25 mouse cellular contexts compared by ENCODE assay signal in genomic region chr6:99620471-99620870, GRCm38 (mm10). TPM values are rescaled to one million over a fixed set of nuclear protein-coding genes. Genes with fewer than 3 reads are reported as not detected.
DNase-seq lines count a peak whose midpoint lies in the region; ATAC-seq and TF ChIP-seq lines count a peak whose summit lies in the region.
"Had no signal": no experiment of that assay in that cellular context is flagged by ENCODE, and none has a peak within 500 bp of the region (broad histone marks: within the 10 kb centered on the region; RNA-seq: fewer than 3 reads in every experiment).

No protein-coding gene starts in this region.

- TF ChIP-seq CTCF in embryonic fibroblast, embryonic 13.5 days (IDR thresholded peaks at IDR 0.05; ENCODE audit: borderline replicate concordance, insufficient read depth, low read length), result no peak

- H3K27ac ChIP-seq in kidney, embryonic 14.5 days (ENCODE audit: low read depth, low read length), result peak overlapping the region; percentile 73; the same call in 1 of the 2 replicates
- peak overlapping the region; percentile 54 for H3K27ac ChIP-seq in embryonic fibroblast, embryonic 13.5 days (ENCODE audit: insufficient read depth, low read length)
- H3K27ac ChIP-seq in limb, embryonic 12.5 days, result no peak overlapping the region; the same call in none of the 2 replicates
- H3K27ac ChIP-seq: forebrain, embryonic 10.5 days; gastrocnemius, adult 2 months; hindbrain, embryonic 13.5 days; kidney, postnatal 0 days; layer of hippocampus, adult 2 months; left cerebral cortex, adult 2 months; liver, embryonic 15.5 days; lung, embryonic 15.5 days had no signal

- H3K4me1 ChIP-seq in kidney, embryonic 14.5 days (ENCODE audit: control insufficient read depth, insufficient read depth, low read length), result peaks cover 20% of the 10 kb centered on the region
- H3K4me1 ChIP-seq in embryonic fibroblast, embryonic 13.5 days (ENCODE audit: control insufficient read depth, insufficient read depth, low read length), result peaks cover 11% of the 10 kb centered on the region
- peaks cover 77% of the 10 kb centered on the region for H3K4me1 ChIP-seq in limb, embryonic 12.5 days (replicated peaks)
- H3K4me1 ChIP-seq: liver, embryonic 15.5 days had no signal

- no peak overlapping the region for H3K4me2 ChIP-seq in kidney, embryonic 14.5 days (replicated peaks; ENCODE audit: low read depth, low read length)
- 0 out of 2 replicates have a peak overlapping the region, but pooled peaks have one; percentile 20 for H3K4me2 ChIP-seq in limb, embryonic 12.5 days
- H3K4me2 ChIP-seq: embryonic facial prominence, embryonic 12.5 days; heart, embryonic 11.5 days; hindbrain, embryonic 13.5 days; liver, embryonic 15.5 days; lung, embryonic 15.5 days had no signal

- intact Hi-C loops in gastrocnemius, postnatal 36 days (cut with DNase I), result loop anchor here (10.0 kb wide), 1 partner anchor 1516 kb away; no protein-coding TSS in a partner anchor

- no peak for TF ChIP-seq POLR2A in embryonic fibroblast, embryonic 13.5 days (IDR thresholded peaks at IDR 0.05; ENCODE audit: low read depth, low read length)

- 46% methylated on average over 7 of the region's 7 CpGs for WGBS in kidney, embryonic 14.5 days
- 44% methylated on average over 7 of the region's 7 CpGs for WGBS in limb, embryonic 12.5 days

- H3K27me3 ChIP-seq in kidney, embryonic 14.5 days (ENCODE audit: control insufficient read depth, insufficient read depth, low read length), result no peaks in the 10 kb centered on the region
- no peaks in the 10 kb centered on the region for H3K27me3 ChIP-seq in limb, embryonic 12.5 days
- H3K27me3 ChIP-seq: embryonic facial prominence, embryonic 12.5 days; liver, embryonic 15.5 days; lung, embryonic 15.5 days had no signal

- no peak overlapping the region for H3K4me3 ChIP-seq in kidney, embryonic 14.5 days (ENCODE audit: low read length)
- H3K4me3 ChIP-seq in embryonic fibroblast, embryonic 13.5 days (ENCODE audit: insufficient read depth, low read length), result no peak overlapping the region
- no peak overlapping the region for H3K4me3 ChIP-seq in limb, embryonic 12.5 days (replicated peaks)
- H3K4me3 ChIP-seq: embryonic facial prominence, embryonic 12.5 days; forebrain, embryonic 10.5 days; gastrocnemius, adult 2 months; hindbrain, embryonic 13.5 days; layer of hippocampus, adult 2 months; left cerebral cortex, adult 2 months; liver, embryonic 15.5 days; lung, embryonic 15.5 days had no signal

- no peak for DNase-seq in kidney, adult 9 months
- no peak for DNase-seq in urinary bladder, adult 18-20 months (ENCODE audit: low spot score in 2 of 2)
- DNase-seq in gastrocnemius, postnatal 36 days, result no peak
- DNase-seq: adrenal gland, postnatal 10 days; cerebellum, adult 8-10 months; cerebellum, postnatal 25 days; gastrocnemius, adult 2 months; heart, postnatal 36 days; midbrain, embryonic 14.5 days had no signal

- ATAC-seq in kidney, embryonic 14.5 days (ENCODE audit: low FRiP score, low TSS enrichment), result no peak
- ATAC-seq in limb, embryonic 12.5 days (ENCODE audit: insufficient number of reproducible peaks, insufficient read depth, low FRiP score, low TSS enrichment, low read depth), result no peak
- ATAC-seq in megakaryocyte progenitor cell, adult 5-6 weeks (replicated peaks; ENCODE audit: poor library complexity), result peak; percentile 73
- ATAC-seq: forebrain, embryonic 16.5 days; intestine, embryonic 16.5 days had no signal

- no peaks in the 10 kb centered on the region for H3K9me3 ChIP-seq in kidney, embryonic 14.5 days (ENCODE audit: control insufficient read depth, low read length)
- no peaks in the 10 kb centered on the region for H3K9me3 ChIP-seq in limb, embryonic 12.5 days
- H3K9me3 ChIP-seq: embryonic facial prominence, embryonic 12.5 days; forebrain, embryonic 10.5 days; hindbrain, embryonic 13.5 days; liver, embryonic 15.5 days; lung, embryonic 15.5 days had no signal

- H3K9ac ChIP-seq in kidney, embryonic 14.5 days (ENCODE audit: low read depth, low read length), result no peak overlapping the region
- no peak overlapping the region for H3K9ac ChIP-seq in limb, embryonic 12.5 days (replicated peaks)
- H3K9ac ChIP-seq: embryonic facial prominence, embryonic 12.5 days; hindbrain, embryonic 13.5 days; liver, embryonic 15.5 days; lung, embryonic 15.5 days had no signal

- no peaks in the 10 kb centered on the region for H3K36me3 ChIP-seq in kidney, embryonic 14.5 days (ENCODE audit: control insufficient read depth, insufficient read depth, low read length)
- H3K36me3 ChIP-seq in limb, embryonic 12.5 days, result no peaks in the 10 kb centered on the region
- H3K36me3 ChIP-seq: embryonic facial prominence, embryonic 12.5 days; forebrain, embryonic 10.5 days; G1E; hindbrain, embryonic 13.5 days; liver, embryonic 15.5 days; lung, embryonic 15.5 days had no signal

RNA-seq across cellular contexts. Expression of gene Eif4e3, which starts 46.1 kb away (rescaled TPM):
- polyA plus RNA-seq in kidney, embryonic 14.5 days (2014; fragmentation: Nextera tagmentation; extraction: Ambion mirVana), result 19.5 TPM in 2 replicates
- polyA plus RNA-seq in embryonic fibroblast, embryonic 13.5 days (2011; ENCODE audit: insufficient read length, low read depth, missing spikeins), result 8.8 and 13.5 TPM in 2 replicates
- 19.8 and 20.4 TPM in 2 replicates for polyA plus RNA-seq in limb, embryonic 12.5 days (2016; fragmentation: Nextera tagmentation; extraction: Ambion mirVana)
- total RNA-seq in megakaryocyte progenitor cell, adult 5-6 weeks (2015), result 19.4 and 23.6 TPM in 2 replicates
- total RNA-seq in megakaryocyte progenitor cell, adult 5-6 weeks (2017), result 19.8 and 20.8 TPM in 2 replicates
- 10 to 100 TPM; 24.3 to 29.6 TPM for total RNA-seq in gastrocnemius, postnatal 36 days (2021)
- total RNA-seq: G1E had no signal
- polyA plus RNA-seq: G1E had no signal

RNA-seq across cellular contexts. Expression of gene Gm20696, which starts 46.1 kb away (rescaled TPM):
- polyA plus RNA-seq in kidney, embryonic 14.5 days (2014; fragmentation: Nextera tagmentation; extraction: Ambion mirVana), result 4.9 and 7.5 TPM in 2 replicates
- 3.6 and 5.2 TPM in 2 replicates for polyA plus RNA-seq in embryonic fibroblast, embryonic 13.5 days (2011; ENCODE audit: insufficient read length, low read depth, missing spikeins)
- 5.9 and 7.6 TPM in 2 replicates for polyA plus RNA-seq in limb, embryonic 12.5 days (2016; fragmentation: Nextera tagmentation; extraction: Ambion mirVana)
- total RNA-seq in megakaryocyte progenitor cell, adult 5-6 weeks (2015), result 5.9 and 11.8 TPM in 2 replicates
- 2.7 and 3.5 TPM in 2 replicates for total RNA-seq in megakaryocyte progenitor cell, adult 5-6 weeks (2017)
- total RNA-seq in gastrocnemius, postnatal 36 days (2021), result 1 to 10 TPM; 1.4 to 1.6 TPM
- polyA plus RNA-seq: G1E had no signal
